Mouse (Mus musculus) cortical plate, adult 2 months (tissue): ENCODE data around the gene Zp3r. TPM values are rescaled to one million over a fixed set of nuclear protein-coding genes. Genes with fewer than 3 reads are reported as not detected.
"Not testable (repeated sequence)": the region's sequence is repeated elsewhere in the genome, so short reads cannot be mapped to it uniquely, and the experiment has no call there.

Experiments used
- H3K27ac ChIP-seq: fragments of 200-500 bp; 2 replicates; pipeline ENCODE4 v1.5.1; 2012; ENCODE audit warnings: low read length, control low read depth, inconsistent platforms; ENCODE audit not compliant: insufficient read depth
- H3K4me1 ChIP-seq: fragments of 200-500 bp; 2 replicates; pipeline ENCODE4 v1.6.1; 2011; ENCODE audit warnings: low read length; ENCODE audit not compliant: control insufficient read depth, insufficient read depth
- H3K4me3 ChIP-seq: fragments of 200-500 bp; 2 replicates; pipeline ENCODE4 v1.5.1; 2011; ENCODE audit warnings: mild to moderate bottlenecking, low read length, control low read depth; ENCODE audit not compliant: insufficient read depth
- CTCF ChIP-seq: fragments of 200-500 bp; IDR thresholded peaks from 2 replicates; pipeline ENCODE4 v1.5.1; 2011; ENCODE audit warnings: mild to moderate bottlenecking, control low read depth, low read length; ENCODE audit not compliant: insufficient read depth; ENCODE audit errors: extremely low read depth
- POLR2A ChIP-seq: fragments of 200-500 bp; IDR thresholded peaks from 2 replicates; pipeline ENCODE4 v1.6.1; 2011; ENCODE audit warnings: mild to moderate bottlenecking, low read length, control low read depth; ENCODE audit not compliant: insufficient read depth; ENCODE audit errors: extremely low read depth
- polyA plus RNA-seq: library from polyadenylated mRNA; depleted of rRNA; stranded (reverse); fragments of >200 nt; gene quantifications from 2 replicates; pipeline ENCODE4 v1.2.3, GENCODE M21; 2012; rRNA removed

The Zp3r gene
- not detected in 2 replicates for polyA plus RNA-seq

DNA sequence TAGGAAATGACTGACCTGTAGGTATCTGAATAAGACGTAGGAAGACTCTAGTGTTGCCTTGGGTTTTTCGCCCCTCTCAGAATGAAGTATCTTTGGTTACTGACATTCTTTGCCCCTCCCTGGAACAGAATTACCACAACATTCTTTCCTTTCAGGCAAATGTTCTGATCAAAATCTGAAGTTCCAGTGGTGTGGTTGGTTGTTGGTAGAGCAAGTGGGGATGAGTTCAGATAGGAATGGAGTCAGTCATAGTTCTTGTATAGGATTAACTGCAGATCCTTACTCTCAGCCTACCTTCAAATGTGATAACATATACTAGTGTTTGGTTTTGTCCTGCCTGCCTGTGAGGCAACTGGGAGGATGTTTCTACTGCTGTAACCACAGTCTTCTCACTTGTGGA, at the start of gene Zp3r:
Zp3r (minus strand) TSS at position 101 of the 400 bp plus-strand sequence.
- Histone ChIP-seq H3K27ac (no peak within 1 kb of the TSS), H3K4me1 (no peaks in the 10 kb centered on the region), H3K4me3 (no peak within 1 kb of the TSS)
- TF ChIP-seq POLR2A (no peak), CTCF (no peak)

DNA sequence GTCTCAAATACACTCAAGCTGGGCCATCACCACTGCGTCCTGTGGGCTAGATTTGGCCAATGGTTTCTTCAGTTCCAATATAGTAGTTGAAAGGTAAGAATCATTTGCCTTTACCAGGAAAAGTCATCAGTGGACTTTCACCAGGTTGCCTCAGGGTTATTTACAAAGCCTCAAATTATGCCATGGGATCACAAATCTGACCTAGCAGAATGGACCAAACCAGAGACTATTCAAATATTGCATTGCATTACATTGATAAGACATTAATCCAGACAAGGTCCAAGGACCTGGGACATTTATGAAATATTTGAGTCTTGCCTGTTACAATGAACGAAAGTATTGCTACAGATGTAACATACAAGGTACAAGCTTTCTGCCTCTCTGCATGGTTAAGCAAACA, 49.1 kb upstream of the Zp3r start:
- TF ChIP-seq CTCF (no peak), POLR2A (no peak)
- Histone ChIP-seq H3K27ac (no peak overlapping the region), H3K4me3 (no peak overlapping the region), H3K4me1 (no peaks in the 10 kb centered on the region)

DNA sequence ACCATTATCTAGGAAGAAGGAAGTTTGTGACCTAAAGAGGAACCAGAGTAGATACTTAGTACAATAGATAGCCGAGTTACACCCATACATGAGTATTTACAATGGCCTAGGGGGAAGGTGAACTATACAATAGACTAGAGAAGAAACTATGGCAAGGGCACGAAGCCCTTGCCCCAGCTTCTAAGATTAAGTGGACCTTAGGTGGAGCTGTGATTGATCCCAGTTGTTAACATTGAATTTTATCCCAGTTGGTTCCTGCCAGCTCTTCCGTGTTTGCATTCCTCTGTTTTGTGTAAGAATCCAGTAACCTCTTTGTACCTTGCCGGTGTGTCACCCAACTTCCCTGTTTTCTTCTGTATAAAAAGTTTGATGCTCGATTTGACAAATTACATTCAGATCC, 34.2 kb upstream of the Zp3r start:
- H3K27ac ChIP-seq, H3K4me1 ChIP-seq, H3K4me3 ChIP-seq: not testable (repeated sequence)

DNA sequence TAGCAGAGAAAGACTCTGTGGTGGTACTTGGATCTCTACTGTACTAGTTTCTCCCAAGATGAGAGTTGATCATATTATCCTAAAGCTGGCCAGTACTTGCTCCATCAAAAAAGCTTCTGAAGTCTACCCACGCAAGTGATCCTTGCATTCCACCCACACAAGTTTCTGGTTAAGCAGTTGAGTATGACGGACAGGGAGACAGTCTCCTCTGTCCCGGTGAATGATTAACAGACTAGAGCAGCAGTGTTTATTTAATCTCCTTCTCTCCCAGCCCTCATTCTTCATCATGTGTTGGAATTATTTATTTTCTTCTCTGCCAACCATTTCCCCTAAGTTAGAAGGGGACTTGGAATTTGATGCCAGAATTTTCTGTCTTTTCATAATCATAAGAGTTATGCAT, 32.0 kb upstream of the Zp3r start, which contains the start of gene C4bp:
C4bp (minus strand) TSS at position 179 of the 400 bp plus-strand sequence.
- TF ChIP-seq POLR2A (no peak), CTCF (no peak)
- Histone ChIP-seq H3K4me1 (no peaks in the 10 kb centered on the region), H3K4me3 (no peak within 1 kb of the TSS), H3K27ac (no peak within 1 kb of the TSS)

DNA sequence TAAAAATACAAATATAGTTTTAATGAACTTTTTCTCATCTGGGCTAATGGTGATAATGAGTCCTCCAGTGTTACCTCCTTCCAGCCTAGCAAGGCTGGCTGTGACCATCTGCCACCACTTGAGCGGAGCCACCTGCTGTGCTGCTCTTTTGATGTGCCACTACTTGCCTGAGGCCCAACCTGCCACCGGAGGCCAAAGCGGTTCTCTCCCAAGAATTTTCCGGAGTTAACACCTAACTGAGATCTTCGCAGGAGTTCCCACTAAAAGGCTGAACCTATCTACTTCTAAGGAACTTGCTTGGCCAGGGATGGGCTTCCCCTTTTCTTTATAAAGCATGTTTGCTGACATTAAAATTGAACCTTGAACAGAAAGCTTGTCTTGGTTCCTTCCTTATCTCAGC, 30.2 kb upstream of the Zp3r start:
- H3K27ac ChIP-seq, H3K4me3 ChIP-seq, H3K4me1 ChIP-seq: not testable (repeated sequence)

DNA sequence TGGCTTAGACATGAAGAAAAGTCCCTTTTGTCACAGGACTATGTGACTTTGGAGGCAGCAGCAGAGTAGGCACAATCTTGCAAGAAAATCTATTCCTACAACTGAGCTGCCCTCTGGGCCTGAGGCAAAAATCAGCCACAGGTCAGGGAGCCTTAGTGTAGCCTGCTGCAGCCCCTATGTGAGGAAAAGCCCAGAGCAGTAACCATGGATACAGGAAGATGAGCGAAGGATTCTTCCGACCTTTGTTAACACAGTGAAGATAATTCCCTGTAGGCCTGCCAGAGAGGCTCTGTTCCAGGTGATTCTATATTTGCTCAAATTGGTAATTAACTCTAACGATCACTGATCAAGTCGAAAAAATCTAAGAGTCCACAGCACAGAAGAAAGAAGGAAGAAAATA, 14.7 kb upstream of the Zp3r start:
- no peaks in the 10 kb centered on the region for H3K4me1 ChIP-seq
- no peak overlapping the region for H3K27ac ChIP-seq
- TF ChIP-seq CTCF (no peak), POLR2A (no peak)
- H3K4me3 ChIP-seq: no peak overlapping the region

DNA sequence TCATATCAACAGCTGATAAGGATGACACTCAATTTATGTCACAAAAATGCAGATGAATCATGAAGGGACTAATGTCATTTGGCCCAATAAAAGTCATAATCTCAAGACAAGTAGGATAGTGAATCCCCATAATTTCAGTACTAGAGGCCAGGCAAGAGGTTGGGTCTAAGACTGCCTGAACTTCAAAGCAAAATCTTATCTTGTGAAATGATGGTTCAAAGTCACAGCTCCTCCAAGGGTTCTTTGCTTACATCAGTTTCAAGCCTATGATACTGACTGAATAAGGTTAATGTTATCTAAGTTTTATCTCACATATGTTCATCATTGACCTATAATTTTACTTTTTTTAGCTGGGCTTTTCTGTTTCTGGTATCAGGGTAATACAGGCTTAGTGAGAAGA, 11.5 kb upstream of the Zp3r start:
- TF ChIP-seq CTCF: no peak
- TF ChIP-seq POLR2A: no peak

DNA sequence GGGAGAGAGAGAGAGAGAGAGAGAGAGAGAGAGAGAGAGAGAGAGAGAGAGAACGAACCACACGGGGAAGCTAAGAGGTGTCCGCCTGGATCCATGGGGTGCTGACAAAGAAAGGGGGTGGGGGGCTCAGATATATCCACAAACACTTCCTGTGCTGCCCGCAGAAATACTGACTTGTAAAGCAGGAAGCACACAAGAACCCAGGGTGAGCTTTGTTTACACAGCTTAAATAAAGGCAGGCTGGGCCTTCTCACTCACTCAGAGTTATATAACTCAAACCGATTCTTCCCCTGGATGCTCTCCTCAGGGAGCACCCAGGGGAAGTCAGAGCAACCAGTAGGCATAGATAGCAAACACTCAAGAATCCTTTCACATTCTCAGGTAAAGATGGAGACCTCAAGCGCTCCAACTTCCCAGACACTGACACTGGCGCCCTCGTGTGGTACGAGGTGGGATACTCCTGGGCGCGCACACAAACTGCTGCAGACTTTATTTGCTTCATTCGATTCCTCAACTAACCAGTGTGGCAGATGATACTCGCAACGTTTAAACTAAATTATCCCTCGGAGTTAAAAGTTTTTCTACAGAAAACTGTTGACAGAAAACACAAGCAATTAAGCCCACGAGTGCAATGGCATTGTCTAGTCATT, 4.5 kb upstream of the Zp3r start:
- Histone ChIP-seq H3K4me1 (no peaks in the 10 kb centered on the region), H3K4me3 (no peak overlapping the region), H3K27ac (no peak overlapping the region)
- TF ChIP-seq POLR2A (no peak), CTCF (peak; percentile 79)

More for the DNA sequence above, 11.5 kb upstream of the Zp3r start:
- no peak overlapping the region for H3K27ac ChIP-seq
- H3K4me1 ChIP-seq: no peaks in the 10 kb centered on the region
- no peak overlapping the region for H3K4me3 ChIP-seq

DNA sequence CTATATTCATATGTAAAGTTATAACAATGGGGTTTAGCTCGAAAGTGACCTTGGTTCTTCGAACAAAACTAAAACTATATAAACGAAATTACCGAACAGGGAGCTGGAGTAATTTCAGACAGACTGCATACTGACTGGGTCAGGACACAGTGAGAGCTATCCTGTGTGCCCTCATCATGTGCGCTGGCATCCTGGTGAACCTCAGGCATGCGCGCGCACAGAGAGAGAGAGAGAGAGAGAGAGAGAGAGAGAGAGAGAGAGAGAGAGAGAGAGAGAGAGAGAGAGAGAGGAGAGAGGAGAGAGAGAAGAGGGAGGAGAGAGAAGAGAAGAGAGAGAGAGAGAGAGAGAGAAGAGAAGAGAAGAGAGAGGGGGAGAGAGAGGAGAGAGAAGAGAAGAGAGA, 3.9 kb upstream of the Zp3r start:
- Histone ChIP-seq H3K4me3 (no peak overlapping the region), H3K4me1 (no peaks in the 10 kb centered on the region), H3K27ac (no peak overlapping the region)
- TF ChIP-seq CTCF (no peak), POLR2A (no peak)

DNA sequence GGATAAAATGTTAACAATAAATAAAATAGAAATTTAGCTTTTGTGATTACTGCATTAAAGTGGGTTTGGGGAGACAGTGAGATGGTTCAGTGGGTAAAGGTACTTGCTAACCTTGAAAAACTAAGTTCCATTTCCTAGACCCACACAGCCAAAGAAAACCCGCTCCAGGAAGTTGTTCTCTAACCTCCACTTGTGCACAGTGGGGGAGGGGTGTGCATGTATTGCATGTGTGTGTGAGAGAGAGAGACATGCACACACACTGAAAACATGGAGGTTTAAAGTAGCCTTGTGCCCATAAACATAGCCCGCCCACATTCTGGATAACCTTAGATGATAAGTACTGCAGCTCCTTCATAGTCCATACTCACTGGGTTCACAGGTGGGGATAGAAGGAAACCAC, 33.1 kb downstream of the Zp3r start:
- no peak overlapping the region for H3K27ac ChIP-seq
- TF ChIP-seq POLR2A (no peak), CTCF (no peak)
- H3K4me1 ChIP-seq: no peaks in the 10 kb centered on the region
- H3K4me3 ChIP-seq: no peak overlapping the region

DNA sequence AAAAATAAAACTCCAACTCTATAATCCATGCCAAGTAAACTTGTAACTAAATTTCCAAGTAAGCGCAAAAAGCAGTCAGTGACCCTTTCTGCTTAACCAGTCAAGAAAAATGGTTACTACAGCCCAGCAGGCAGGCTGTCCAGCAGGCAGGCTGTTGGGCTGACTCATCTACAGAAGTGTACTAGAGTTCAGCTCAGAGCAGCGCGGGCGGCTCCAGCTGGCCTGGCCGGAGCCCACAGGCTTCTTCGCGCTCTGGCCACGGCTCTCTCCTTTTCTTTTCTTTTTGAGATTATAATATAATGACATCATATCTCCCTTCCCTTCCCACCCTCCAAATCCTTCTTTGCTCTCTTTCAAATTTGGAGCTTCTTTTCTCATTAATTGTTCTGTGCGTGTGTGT, 40.8 kb downstream of the Zp3r start:
- no peak overlapping the region for H3K27ac ChIP-seq
- TF ChIP-seq CTCF (no peak), POLR2A (no peak)
- no peaks in the 10 kb centered on the region for H3K4me1 ChIP-seq
- H3K4me3 ChIP-seq: no peak overlapping the region
